Mouse (Mus musculus) retina, postnatal 7 days (tissue): ENCODE measurements around the gene Rftn1.

Experiments
- DNase-seq: peaks from one replicate; pipeline ENCODE4 v3.0.0-alpha.2; 2012; ENCODE audit warnings: low read depth, low spot score

Gene Rftn1

DNA sequence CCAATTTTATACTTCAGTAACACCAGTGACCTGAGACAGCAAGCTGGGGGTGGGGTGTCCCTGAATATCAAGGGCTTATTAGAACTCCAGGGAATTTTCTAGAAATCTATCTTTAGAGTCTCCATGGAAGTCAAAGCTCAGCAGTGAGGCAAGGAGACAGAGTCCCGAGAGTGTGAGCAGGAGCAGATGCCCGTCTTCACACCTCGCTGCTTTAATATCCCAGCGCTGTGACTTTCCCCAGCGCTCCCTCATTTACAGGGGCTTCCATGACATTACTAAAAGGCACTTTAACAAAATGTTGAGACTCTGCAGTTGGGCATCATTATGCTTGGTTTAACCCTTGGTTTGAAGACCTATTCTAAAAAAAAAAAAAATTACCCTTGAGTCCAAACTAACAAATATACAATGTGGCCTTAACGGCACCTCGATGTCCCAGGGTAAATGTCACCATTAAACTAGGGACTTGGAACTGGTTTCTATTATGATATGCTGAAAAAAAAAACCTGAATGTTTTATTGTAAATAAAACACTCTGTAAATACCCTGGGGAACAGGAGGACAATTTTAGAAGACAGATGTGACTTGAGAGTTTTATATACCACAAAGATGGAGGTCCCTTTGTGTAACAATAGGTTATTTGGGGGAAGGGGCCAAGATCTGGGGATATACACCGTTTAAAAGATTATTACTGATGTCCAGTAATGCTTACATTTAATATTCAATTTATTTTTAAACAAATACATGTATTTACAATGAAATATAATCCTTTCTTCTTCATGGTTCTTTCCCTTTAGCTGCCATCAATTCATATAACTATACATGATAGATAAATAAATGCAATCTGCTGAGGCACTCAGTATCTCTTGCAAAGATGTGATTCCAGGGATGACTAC, 123.4 kb downstream of the Rftn1 start:
- DNase-seq = no peak

DNA sequence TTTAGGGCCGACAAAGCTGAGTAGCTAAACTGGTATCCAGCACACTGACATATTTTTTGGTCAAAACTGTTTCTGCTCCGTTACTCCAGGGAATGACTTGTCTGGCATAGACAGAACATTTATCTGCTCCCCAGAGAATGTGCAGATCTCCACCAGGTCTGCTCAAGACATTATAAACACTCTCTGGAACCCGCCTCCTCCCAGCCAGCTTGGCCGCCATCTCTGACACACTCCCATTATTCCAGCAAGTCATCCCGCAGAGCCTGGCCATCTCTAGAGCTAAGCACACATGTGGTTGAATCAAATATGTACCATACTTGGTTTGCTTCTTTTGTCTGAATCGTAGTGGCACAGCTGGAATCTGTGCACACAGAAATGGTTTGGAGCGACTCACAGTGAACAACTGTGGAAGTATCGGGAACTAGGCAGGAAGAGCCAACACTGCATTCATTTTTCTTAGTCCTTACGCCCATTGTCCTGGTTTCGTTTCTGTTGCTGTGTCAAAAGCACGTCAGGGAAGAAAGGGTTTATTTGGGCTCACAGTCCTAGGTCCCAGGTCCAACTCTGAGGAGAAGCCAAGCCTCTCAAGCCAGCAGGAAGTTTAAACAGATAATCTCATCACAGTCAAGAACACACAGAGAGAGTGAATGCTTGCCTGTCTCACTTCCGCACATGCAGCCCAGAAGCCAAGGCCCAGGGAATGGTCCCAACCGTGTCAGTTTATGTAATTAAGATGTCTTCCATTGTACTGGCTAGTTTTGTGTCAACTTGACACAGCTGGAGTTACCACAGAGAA, 126.4 kb downstream of the Rftn1 start:
- DNase-seq = no peak

DNA sequence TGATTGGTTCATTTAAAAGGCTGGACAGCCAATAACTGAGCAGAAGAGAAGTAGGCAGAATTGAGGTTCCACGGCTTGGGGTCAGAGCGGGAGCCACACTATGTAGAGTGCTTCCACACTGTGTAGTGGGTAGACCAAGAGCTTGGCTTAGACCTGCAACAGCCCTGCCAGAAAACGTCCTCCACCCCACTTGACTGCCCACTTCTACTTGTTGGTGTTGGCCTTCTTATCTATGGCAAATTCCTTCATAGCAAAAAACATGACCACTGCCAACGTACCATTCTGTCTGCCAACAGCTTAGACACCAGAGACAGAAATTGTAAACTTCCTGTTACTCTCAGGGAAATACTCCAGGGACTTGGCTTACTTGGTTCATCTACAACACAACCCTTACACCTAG, 127.8 kb downstream of the Rftn1 start:
- no peak for DNase-seq

DNA sequence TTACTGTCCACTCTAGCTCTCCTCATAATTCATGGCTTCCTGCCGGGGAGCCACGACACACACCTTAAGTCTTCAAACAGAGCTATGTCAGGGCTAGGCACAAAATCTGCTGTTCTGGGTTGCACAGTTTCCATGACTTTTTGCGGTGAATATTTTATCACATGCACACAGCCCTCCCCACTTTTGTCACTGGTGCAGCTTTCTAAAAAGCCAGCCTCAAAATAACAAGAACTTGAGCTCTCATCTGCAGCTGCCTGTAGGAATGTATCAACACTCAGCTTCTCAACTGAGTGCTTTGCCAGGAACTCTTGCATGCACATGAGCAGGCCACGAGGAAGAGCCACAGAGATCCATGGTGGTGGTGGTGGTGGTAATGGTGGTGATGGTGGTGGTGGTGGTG, 129.0 kb downstream of the Rftn1 start:
- no peak for DNase-seq

DNA sequence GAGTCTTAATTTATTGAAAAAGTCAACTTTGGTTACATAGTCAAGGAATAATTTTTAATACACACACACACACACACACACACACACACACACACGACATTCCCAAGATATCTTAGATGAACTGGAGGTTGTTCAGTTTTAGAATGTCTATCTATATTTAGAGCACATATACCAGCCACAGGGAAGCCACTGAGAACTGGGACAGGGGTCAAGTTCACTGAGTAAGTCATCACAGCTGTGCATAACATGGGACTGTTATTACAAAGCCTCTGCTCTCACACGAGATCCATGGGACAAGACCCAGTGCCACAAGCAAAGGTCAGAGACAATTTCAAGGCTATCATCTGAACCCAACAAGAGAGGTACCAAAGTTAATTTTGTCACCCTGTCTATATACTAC, 130.3 kb downstream of the Rftn1 start:
- DNase-seq = no peak

DNA sequence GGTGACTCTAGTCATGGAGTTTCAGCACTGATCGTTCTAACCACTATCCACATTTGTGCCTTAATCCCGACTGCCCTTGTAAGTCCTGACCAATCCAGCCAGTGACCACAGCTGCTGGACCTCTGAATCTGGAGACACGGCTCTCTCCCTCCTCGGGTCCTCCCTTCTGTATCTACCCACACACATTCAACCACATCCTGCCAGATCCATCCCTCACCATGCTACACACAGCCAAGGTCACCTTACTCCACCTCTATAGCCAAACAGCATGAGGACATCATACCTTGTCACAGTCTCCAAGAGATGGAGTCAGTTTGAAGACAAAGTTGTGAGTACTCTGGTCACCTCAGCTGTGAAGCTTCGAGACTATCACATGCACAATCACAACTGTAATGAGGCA, 131.1 kb downstream of the Rftn1 start:
- no peak for DNase-seq

DNA sequence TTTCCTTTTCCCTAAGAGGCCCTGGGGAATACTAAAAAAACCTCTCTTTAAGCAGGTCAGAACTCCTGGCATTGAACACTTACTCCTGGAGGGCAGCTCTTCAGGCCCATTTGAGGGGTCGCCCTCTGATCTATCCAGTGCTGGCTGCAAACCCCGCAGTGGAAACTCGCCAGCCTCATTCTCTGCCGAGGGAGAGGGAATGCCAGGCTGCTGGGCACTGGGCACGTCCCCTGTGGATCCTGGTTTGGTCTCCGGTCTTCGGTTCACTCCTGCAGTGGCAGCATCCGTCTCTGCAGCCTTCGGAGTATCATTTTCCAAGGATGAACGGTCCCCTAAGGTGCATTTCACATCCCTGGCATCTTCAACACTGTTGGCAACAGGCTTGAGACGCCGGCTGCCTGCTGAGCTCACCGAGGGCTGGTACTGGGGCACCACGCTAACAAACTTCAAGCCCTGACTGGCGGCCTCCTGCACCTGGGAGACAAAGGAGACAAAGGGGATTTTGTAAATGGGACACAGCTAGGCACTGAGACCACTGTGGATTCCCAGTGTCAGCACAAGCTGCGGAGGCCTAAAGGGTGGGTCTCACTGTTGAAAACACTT, 135.2 kb downstream of the Rftn1 start:
- no peak for DNase-seq

DNA sequence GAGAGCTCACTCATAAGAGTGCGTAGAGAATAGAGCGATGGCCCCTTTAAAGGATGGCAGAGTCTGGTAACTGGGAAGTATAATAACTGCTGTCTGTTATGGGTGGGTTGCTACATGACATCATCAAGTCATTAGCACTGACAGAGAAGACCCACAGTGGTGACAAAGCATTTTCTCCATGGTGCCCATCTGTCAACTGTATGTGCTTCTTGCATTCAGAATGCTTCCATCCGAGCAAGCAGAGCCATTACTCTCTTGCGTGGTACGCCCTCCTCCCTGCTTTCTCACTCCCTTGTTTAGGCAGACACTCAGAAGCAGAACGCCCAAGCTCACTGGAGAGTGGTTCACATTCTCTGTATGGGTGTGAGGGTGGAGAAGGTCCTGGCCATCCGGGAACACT, 135.9 kb downstream of the Rftn1 start:
- no peak for DNase-seq

DNA sequence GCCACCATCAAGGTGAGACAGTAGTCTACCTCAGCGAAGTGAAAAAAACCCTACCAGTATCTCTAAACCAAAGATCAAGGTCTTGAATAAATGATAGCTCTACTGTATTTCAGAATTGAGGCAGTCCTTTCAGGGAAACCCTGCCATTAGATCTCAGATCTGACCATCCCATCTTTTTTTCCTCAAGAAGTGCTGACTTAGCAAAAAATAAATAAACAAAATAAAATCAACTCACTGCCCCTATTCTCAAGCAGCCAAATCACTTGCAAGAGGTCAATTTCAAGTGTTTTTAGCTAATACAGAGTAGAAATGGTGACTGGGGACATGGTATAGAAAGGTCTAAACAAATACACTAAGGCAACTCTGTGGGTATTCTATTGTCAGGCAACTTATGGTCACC, 136.5 kb downstream of the Rftn1 start:
- no peak for DNase-seq

DNA sequence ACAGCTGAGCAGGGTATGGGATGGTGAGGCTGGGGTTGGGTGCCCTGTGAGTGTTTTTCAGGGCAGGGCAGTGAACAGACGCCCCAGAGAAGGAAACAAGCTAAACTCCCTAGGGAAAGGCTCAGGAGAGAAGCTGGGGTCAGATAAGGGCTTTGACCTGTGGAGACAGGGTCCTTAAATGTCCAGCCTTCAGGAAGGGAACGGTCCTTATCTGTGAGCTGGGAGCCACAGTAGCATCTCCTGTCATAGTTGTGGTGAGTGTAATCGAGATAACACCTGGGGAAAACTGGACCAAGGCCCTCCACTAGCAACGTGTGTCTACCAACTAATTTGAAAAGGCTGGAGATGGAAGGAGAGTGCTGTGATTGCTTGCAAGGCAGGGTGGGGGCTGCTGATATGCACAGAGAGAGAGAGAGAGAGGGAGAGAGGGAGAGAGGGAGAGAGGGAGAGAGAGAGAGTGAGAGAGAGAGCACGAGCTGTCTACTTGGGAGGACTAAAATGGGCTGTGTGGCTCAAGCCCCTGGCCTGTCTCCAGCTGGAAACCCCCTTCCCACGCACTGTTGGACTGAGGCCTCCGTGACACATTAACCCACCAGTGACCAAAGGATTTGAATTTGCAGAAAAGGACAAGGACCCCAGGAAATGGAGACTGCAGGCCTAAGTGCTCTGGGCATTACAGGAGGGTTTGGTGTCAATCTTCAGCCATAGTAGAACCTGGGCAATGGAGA, 137.6 kb downstream of the Rftn1 start:
- no peak for DNase-seq

DNA sequence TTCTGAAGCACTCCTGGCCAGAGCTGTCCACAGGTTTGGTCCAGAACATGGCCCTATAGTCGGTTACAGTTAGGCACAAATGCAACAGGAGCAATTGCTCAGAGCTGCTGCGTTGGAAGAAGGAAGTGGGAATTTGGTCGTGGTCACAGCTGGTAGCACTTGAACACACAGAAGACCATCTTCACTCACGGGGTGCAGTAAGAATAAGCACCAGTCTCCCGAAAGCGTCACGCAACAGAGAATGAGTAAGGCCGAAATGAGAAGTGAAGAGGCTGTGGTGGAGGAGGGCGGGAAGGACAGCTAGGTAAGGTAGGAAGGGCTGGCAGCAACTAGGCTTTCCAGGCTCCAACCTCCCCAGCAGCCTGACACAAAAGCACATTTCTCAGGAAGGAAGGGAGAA, 140.0 kb downstream of the Rftn1 start:
- DNase-seq = no peak

DNA sequence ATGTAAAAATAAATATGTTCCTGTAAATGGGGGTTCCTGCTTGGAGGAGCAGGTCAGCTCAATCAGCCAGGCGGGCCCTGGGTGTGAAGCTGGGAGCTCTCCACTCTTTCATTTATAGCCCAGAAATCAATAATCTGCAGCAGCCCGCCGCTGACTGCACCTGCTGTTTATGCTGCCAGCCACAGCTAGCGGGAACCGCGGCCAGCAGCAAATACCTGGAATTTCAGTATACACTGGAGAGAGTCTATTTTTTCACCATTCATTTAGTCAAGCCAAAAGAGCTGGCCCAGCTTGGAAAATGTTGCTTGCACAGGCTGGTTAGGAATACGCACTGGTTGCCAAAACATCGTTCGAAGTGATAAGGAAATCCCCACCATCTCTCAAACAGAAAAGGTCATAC, 142.3 kb downstream of the Rftn1 start:
- no peak for DNase-seq

DNA sequence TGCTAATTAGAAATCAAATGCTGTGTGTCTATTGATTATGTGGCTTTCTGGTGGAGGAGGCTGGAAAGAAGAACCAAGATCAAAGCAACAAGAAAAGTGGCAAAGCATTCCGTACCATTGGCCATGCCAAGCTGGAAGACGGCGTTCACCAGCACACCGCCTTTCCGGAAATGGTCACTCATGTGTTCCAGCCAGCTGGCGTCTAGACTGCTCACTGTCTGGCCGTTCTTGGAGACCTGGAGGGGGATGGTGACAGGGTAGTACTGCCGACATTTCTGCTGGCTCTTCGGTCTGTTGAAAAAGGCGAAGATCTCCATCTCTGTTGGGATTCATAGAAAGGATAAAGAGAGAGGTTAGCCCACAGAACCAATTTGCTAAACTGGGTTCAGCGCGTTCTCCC, 143.3 kb downstream of the Rftn1 start:
- DNase-seq = no peak

DNA sequence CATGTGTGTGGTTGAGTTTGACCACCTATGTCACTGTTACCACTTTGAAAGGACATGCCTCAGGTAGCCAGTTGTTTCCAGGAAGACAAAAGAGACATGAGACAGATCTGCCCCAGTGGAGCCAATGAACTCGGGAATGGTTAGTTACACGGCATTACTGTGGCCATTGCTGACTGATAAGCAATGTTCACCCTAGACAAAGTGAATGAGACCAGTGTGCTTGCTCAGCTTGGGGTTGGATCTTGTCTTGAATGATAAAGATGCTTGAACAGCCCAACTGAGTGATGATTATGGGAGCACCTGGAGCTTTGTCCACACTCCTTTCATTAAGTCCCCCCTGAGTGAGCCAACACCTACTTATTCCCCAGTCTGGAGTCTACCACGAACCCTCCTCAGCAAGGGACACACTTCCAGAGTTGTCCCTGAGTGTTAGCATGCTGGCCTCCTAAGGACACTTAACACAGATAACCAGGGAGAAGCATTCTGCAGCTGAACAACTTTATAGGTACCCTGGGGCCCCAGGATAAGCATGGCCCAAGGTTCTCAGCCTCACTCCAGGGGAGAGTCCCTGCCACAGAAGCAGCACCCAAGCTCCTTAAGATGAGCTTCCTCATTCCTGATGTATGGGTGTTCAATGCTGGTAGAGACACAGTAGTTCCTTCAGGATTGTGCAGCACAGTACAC, 149.6 kb downstream of the Rftn1 start:
- no peak for DNase-seq

DNA sequence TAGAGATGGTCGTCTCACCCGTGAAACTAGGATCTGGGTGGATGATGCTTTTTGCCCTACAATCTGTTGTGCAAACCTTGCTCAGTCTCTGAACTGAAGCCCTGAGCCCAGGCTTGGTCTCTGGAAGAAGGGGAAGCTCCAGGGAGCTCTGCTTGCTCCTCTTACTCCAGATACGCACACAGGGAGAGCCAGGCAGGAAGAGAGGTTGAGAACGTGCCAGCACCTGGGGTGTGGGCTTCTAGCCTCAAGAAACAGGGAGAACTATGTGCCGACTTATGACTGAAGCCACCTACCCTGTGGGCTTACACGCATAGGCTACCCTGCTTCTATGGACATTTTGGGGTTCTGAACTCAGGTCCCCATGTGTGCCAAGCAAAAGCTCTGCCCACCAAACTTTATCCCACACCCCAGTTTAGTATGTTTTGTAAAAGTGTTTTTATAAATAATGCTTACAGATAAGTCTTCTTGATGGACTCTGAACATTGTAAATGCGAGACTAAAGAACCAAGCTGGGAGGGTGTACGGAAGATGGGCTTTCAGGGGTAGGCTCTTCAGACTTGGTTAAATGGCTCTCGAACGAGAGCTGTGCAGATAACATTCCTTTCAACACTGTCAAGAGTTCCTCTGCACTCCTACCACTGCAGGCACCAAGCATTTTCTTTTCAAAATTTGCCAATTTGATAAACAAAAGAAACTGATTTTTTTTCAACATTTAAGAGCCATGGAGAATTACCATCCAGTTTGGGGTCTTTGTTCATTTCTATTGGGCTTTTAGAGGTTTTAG, 152.4 kb downstream of the Rftn1 start:
- no peak for DNase-seq

DNA sequence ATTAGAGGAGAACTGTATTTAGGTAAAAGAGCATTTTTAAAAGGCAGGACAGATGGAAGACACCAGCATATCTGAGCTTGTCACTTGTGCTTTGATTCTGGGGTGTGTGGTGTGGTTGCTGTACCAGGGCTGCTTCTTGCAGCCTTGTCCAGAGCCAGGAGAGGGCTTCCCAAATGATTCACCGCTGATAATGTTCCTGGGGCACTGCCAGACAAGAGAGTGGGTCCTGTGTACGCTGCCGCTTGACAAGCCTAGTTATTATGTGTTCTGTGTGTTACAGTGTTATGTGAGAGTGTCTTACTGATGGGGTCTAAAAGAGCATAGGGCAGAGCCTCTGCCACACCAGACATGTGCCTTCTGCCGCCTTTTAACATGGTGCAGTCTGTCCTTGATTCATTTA, 153.1 kb downstream of the Rftn1 start:
- DNase-seq = no peak

DNA sequence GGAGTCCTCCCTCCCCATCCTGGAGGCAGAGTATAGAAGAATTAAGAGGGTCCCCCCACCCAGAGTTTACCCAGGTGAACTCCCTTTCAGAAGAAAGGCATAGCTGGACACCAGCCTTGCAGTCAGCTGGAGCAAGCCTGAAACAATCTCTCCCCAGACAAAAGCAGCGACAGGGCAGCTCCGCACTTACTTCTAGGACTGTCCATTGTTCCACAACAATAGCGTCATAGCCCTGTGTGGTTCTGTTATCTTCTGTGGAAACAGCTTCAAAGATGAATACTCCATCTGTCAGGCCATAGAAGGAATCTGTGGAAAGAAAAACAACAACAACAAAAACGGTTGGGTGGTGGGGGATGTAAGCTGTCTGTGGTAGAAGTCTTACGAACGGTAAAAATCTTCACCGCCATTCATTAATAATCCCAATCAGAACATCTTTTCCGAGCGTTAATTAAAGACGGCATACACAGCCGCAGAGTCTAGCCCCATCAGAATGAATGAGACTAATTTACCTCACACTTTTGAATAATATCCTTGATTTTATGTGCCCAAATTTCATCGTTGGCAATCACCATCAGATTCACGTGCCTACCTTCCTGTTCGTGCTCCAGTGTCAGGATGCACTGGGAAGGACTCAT, 153.6 kb downstream of the Rftn1 start:
- no peak for DNase-seq

DNA sequence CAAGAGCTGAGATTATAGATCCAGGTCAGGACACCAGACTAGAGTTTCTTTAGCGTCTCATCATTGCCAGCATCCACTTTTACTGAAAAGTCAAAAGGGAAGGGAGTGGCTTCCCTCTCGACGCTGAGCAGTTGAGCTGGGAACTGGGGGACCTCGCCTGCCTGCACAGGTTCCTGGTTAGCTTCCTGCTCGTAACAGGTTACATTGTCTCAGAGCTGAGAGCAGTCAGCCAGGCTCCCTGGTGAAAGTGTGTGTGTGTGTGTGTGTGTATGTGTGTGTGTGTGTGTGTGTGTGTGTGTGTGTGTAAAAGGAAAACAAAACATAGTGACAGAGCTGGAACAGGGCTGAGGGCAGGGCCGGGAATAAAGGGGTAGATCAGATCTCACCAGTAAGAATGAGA, 156.8 kb downstream of the Rftn1 start:
- DNase-seq = no peak

DNA sequence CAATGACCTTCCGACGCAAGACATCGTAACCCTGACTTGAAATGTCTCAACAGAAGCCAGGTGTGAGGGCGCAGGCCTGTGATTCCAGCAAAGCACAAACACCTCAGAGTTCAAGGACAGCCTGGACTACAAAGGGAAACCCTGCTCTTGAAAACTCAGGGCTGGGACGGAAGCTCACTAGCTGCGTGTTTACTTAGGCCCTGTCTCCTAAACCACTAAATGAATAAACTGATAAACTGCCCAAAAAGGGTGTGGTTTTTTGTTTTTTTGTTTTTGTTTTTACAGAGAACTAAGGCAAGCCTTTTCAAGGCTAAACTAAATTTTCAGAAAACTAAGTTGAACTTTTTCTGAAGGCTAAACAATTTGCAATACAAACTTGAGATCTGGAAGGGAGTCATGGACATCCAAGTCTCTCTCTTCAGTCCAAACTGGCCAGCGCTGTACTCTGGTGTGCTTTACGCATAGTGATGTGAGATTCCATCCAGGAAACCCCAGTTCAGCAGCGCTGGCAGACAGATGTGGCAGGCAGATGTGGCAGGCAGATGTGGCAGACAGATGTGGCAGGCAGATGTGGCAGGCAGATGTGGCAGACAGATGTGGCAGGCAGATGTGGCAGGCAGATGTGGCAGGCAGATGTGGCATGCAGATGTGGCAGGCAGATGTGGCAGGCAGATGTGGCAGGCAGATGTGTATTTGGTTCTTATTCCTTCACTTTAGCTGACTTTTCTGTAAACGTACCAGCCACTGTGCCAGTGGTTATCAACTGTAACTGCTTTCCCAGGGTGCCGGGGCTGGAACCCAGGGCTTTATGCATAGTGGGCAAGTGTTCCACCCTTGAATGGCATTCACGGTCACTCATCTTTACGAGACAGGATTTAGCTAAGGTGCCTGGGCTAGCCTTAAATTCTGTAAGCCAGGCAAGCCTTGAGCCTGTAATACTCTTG, 158.7 kb downstream of the Rftn1 start:
- DNase-seq = no peak
